Comparison of ENCODE assay signal across 18 mouse cellular contexts in the genomic region with DNA sequence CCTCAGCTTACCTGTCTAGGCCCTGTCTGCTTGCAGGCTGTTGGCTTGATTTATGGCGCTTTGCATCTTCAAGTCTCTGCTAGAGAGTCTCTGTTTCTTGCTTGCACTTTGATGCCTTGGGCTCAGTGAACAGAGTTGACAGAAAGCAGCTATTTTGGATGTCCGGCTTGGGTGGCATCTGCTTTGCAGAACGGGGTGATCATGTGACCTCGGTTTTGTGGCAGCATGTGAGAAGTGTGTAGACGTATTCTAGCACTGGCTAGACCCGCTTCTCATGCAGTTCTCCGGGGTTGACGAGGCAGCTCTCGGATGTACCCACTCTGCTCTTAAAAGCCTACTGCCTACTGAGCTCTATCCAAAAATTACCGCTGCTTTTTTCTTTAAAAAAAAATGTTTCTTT.
"Had no signal": no experiment of that assay in that cellular context is flagged by ENCODE, and none has a peak within 500 bp of the region (broad histone marks: within the 10 kb centered on the region; RNA-seq: fewer than 3 reads in every experiment).

No protein-coding gene starts in this region.

- H3K4me2 ChIP-seq: liver, embryonic 11.5 days; liver, embryonic 13.5 days; liver, embryonic 15.5 days; lung, embryonic 14.5 days; midbrain, embryonic 11.5 days; midbrain, embryonic 13.5 days; midbrain, embryonic 15.5 days; neural tube, embryonic 12.5 days; stomach, embryonic 15.5 days had no signal

- H3K9ac ChIP-seq: liver, embryonic 13.5 days; liver, embryonic 15.5 days; lung, embryonic 14.5 days; midbrain, embryonic 13.5 days; midbrain, embryonic 15.5 days; neural tube, embryonic 12.5 days; stomach, embryonic 15.5 days had no signal

- H3K27me3 ChIP-seq: liver, embryonic 13.5 days; liver, embryonic 15.5 days; megakaryocyte, embryonic 14.5 days; midbrain, embryonic 13.5 days; midbrain, embryonic 15.5 days; neural tube, embryonic 12.5 days; stomach, embryonic 15.5 days had no signal

- H3K27ac ChIP-seq: liver, embryonic 13.5 days; liver, embryonic 15.5 days; midbrain, embryonic 13.5 days; midbrain, embryonic 15.5 days; neural tube, embryonic 12.5 days; stomach, embryonic 15.5 days; stomach, postnatal 0 days had no signal

- H3K9me3 ChIP-seq: liver, embryonic 13.5 days; liver, embryonic 15.5 days; megakaryocyte, embryonic 14.5 days; midbrain, embryonic 13.5 days; midbrain, embryonic 15.5 days; neural tube, embryonic 12.5 days; stomach, embryonic 15.5 days had no signal

- ATAC-seq: midbrain, embryonic 13.5 days; midbrain, embryonic 15.5 days had no signal

- H3K4me3 ChIP-seq: liver, embryonic 13.5 days; liver, embryonic 15.5 days; megakaryocyte, embryonic 14.5 days; midbrain, embryonic 13.5 days; midbrain, embryonic 15.5 days; neural tube, embryonic 12.5 days; stomach, embryonic 15.5 days had no signal

- DNase-seq: liver, embryonic 13.5 days; lung, adult 18-20 months; lung, embryonic 14.5 days; lung, postnatal 10 days; lung, postnatal 4 days; right cerebral cortex, postnatal 14 days; thymus, adult 2 months; thymus, postnatal 25 days; thymus, postnatal 4 days had no signal

- H3K36me3 ChIP-seq: liver, embryonic 13.5 days; liver, embryonic 15.5 days; midbrain, embryonic 13.5 days; midbrain, embryonic 15.5 days; stomach, embryonic 15.5 days had no signal
